Mouse (Mus musculus): ENCODE data around the gene Gucy2e. TPM values are rescaled to one million over a fixed set of nuclear protein-coding genes. Genes with fewer than 3 reads are reported as not detected.

Gucy2e gene
- polyA plus RNA-seq, 1 experiment from 2014 or later = 0.04 TPM

DNA sequence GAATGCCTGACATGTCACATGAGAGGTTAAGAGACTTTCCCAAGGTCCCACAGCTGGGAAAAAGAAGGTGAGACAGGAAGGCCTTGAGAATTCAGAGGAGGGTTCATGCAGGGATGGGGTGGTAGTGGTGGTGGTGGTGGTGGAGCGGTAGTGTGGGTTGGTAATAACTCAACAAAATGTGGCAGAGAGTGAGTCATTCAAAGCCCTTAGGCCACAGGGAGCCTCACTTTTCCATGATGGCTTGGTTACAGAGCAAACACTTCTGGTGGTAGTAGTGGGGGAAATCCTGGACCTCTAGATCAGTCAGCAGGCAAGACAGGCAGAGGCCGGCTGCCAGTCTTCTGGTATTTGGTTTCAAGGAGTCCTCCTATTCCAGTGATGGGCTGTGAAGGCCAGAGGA lies 64.2 kb downstream of the Gucy2e start:
- no peak for ATAC-seq (ENCODE audit: low FRiP score, low TSS enrichment)
- H3K4me2 ChIP-seq (replicated peaks; ENCODE audit: low read depth) = no peak overlapping the region
- H3K36me3 ChIP-seq (ENCODE audit: control insufficient read depth, insufficient read depth, low read length) = no peaks in the 10 kb centered on the region
- H3K9ac ChIP-seq (ENCODE audit: low read length) = no peak overlapping the region
- H3K27me3 ChIP-seq (ENCODE audit: control insufficient read depth, insufficient read depth, low read length) = no peaks in the 10 kb centered on the region
- no peak for DNase-seq (ENCODE audit: low spot score)
- WGBS = 80% methylated on average over 2 of the region's 2 CpGs
- H3K27ac ChIP-seq (replicated peaks) = no peak overlapping the region
- no peak overlapping the region for H3K4me3 ChIP-seq (ENCODE audit: low read depth, low read length)
- H3K4me1 ChIP-seq (replicated peaks; ENCODE audit: control insufficient read depth, insufficient read depth) = no peaks in the 10 kb centered on the region
- no peaks in the 10 kb centered on the region for H3K9me3 ChIP-seq (ENCODE audit: control insufficient read depth, low read length)
- TF ChIP-seq EP300 (optimal IDR thresholded peaks at IDR 0.05) = no peak
- no peak for TF ChIP-seq CTCF (IDR thresholded peaks at IDR 0.05; ENCODE audit: low read depth)

DNA sequence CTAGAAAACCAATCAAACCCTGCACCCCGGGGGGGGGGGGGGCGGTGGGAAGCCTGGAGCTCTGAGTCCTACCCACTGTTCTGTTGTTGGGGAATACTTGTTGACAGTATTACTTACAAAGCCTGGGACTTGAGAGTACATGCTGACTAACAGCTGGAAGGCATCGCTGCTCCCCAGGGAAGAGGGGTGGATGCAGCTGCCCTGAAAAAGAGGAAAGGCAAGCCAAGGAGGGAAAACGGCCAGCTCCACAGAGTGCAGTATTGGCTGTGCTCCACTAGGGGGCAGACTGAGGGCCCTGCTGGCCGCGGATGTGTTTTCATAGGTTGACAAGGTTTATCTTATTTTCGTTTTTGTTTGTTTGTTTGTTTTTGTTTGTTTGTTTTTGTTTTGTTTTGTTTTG lies 65.2 kb downstream of the Gucy2e start:
- no peak overlapping the region for H3K27ac ChIP-seq (replicated peaks)
- H3K9me3 ChIP-seq (ENCODE audit: control insufficient read depth, low read length) = no peaks in the 10 kb centered on the region
- WGBS = 26% methylated on average over 7 of the region's 7 CpGs
- DNase-seq (ENCODE audit: low spot score) = peak; percentile 45
- ATAC-seq (ENCODE audit: low FRiP score, low TSS enrichment) = no peak; the same call in 1 of the 2 replicates
- H3K36me3 ChIP-seq (ENCODE audit: control insufficient read depth, insufficient read depth, low read length) = no peaks in the 10 kb centered on the region
- TF ChIP-seq CTCF (IDR thresholded peaks at IDR 0.05; ENCODE audit: low read depth) = peak; percentile 88
- no peak for TF ChIP-seq EP300 (optimal IDR thresholded peaks at IDR 0.05)
- H3K4me3 ChIP-seq (ENCODE audit: low read depth, low read length) = no peak overlapping the region
- H3K4me1 ChIP-seq (replicated peaks; ENCODE audit: control insufficient read depth, insufficient read depth) = no peaks in the 10 kb centered on the region
- H3K27me3 ChIP-seq (ENCODE audit: control insufficient read depth, insufficient read depth, low read length) = no peaks in the 10 kb centered on the region
- no peak overlapping the region for H3K4me2 ChIP-seq (replicated peaks; ENCODE audit: low read depth)
- no peak overlapping the region for H3K9ac ChIP-seq (ENCODE audit: low read length)

- H3K27me3 ChIP-seq (ENCODE audit: control insufficient read depth, insufficient read depth, low read length) = no peaks in the 10 kb centered on the region
- no peak overlapping the region for H3K4me2 ChIP-seq (replicated peaks; ENCODE audit: low read depth)
- H3K27ac ChIP-seq (replicated peaks) = no peak overlapping the region
- H3K36me3 ChIP-seq (ENCODE audit: control insufficient read depth, insufficient read depth, low read length) = no peaks in the 10 kb centered on the region
- WGBS = 80% methylated on average over 12 of the region's 12 CpGs
- no peaks in the 10 kb centered on the region for H3K4me1 ChIP-seq (replicated peaks; ENCODE audit: control insufficient read depth, insufficient read depth)
- DNase-seq (ENCODE audit: low spot score) (no peak), ATAC-seq (ENCODE audit: low FRiP score, low TSS enrichment) (no peak)
- TF ChIP-seq CTCF (IDR thresholded peaks at IDR 0.05; ENCODE audit: low read depth) = no peak
- H3K9ac ChIP-seq (ENCODE audit: low read length) = no peak overlapping the region
- no peak overlapping the region for H3K4me3 ChIP-seq (ENCODE audit: low read depth, low read length)
- no peaks in the 10 kb centered on the region for H3K9me3 ChIP-seq (ENCODE audit: control insufficient read depth, low read length)
These were observed 67.5 kb downstream of the Gucy2e start for GRCm38 (mm10) chr11:69169313-69169712.

Other genes starting within 250 kb of the Gucy2e start
- 7.4 and 8.0 TPM in 2 replicates for gene Pfas, start 228.6 kb downstream of the Gucy2e start, polyA plus RNA-seq (2015; fragmentation: Nextera tagmentation; extraction: Ambion mirVana)
- gene Ctc1, start 221.1 kb downstream of the Gucy2e start, polyA plus RNA-seq (2015; fragmentation: Nextera tagmentation; extraction: Ambion mirVana) = 11.1 and 11.5 TPM in 2 replicates
- gene Aurkb, start 191.4 kb downstream of the Gucy2e start, polyA plus RNA-seq (2015; fragmentation: Nextera tagmentation; extraction: Ambion mirVana) = 24.7 and 34.0 TPM in 2 replicates
- 14.6 and 16.7 TPM in 2 replicates for gene Borcs6, start 177.3 kb downstream of the Gucy2e start, polyA plus RNA-seq (2015; fragmentation: Nextera tagmentation; extraction: Ambion mirVana)
- gene Tmem107, start 166.2 kb downstream of the Gucy2e start, polyA plus RNA-seq (2015; fragmentation: Nextera tagmentation; extraction: Ambion mirVana) = 28.4 and 30.8 TPM in 2 replicates
- gene Vamp2, start 148.5 kb downstream of the Gucy2e start, polyA plus RNA-seq (2015; fragmentation: Nextera tagmentation; extraction: Ambion mirVana) = 43.0 and 53.7 TPM in 2 replicates
- gene Per1, start 141.8 kb downstream of the Gucy2e start, polyA plus RNA-seq (2015; fragmentation: Nextera tagmentation; extraction: Ambion mirVana) = 7.7 and 13.1 TPM in 2 replicates
- 0.29 and 0.41 TPM in 2 replicates for gene Hes7, start 116.6 kb downstream of the Gucy2e start, polyA plus RNA-seq (2015; fragmentation: Nextera tagmentation; extraction: Ambion mirVana)
- 0.24 and 0.41 TPM in 2 replicates for gene 9130213A22Rik, start 114.4 kb downstream of the Gucy2e start, polyA plus RNA-seq (2015; fragmentation: Nextera tagmentation; extraction: Ambion mirVana)
- 20.2 and 22.5 TPM in 2 replicates for gene Aloxe3, start 111.1 kb downstream of the Gucy2e start, polyA plus RNA-seq (2015; fragmentation: Nextera tagmentation; extraction: Ambion mirVana)
- gene Alox12b, start 80.0 kb downstream of the Gucy2e start, polyA plus RNA-seq (2015; fragmentation: Nextera tagmentation; extraction: Ambion mirVana) = 80.5 and 91.8 TPM in 2 replicates
- gene Alox8, start 39.2 kb downstream of the Gucy2e start, polyA plus RNA-seq (2015; fragmentation: Nextera tagmentation; extraction: Ambion mirVana) = 1.2 and 1.3 TPM in 2 replicates
- gene Cntrob, start 86.7 kb upstream of the Gucy2e start, polyA plus RNA-seq (2015; fragmentation: Nextera tagmentation; extraction: Ambion mirVana) = 4.9 and 5.5 TPM in 2 replicates
- gene Trappc1, start 86.9 kb upstream of the Gucy2e start, polyA plus RNA-seq (2015; fragmentation: Nextera tagmentation; extraction: Ambion mirVana) = 119 and 123 TPM in 2 replicates
- gene Kcnab3, start 89.2 kb upstream of the Gucy2e start, polyA plus RNA-seq (2015; fragmentation: Nextera tagmentation; extraction: Ambion mirVana) = 0.87 and 1.1 TPM in 2 replicates
- gene Rnf227, start 103.4 kb upstream of the Gucy2e start, polyA plus RNA-seq (2015; fragmentation: Nextera tagmentation; extraction: Ambion mirVana) = 46.2 and 49.4 TPM in 2 replicates
- gene Chd3, start 132.4 kb upstream of the Gucy2e start, polyA plus RNA-seq (2015; fragmentation: Nextera tagmentation; extraction: Ambion mirVana) = 18.4 and 18.9 TPM in 2 replicates
- 153 and 170 TPM in 2 replicates for gene Naa38, start 158.5 kb upstream of the Gucy2e start, polyA plus RNA-seq (2015; fragmentation: Nextera tagmentation; extraction: Ambion mirVana)
- 9.1 and 9.5 TPM in 2 replicates for gene Cyb5d1, start 158.6 kb upstream of the Gucy2e start, polyA plus RNA-seq (2015; fragmentation: Nextera tagmentation; extraction: Ambion mirVana)
- gene Tmem88, start 161.2 kb upstream of the Gucy2e start, polyA plus RNA-seq (2015; fragmentation: Nextera tagmentation; extraction: Ambion mirVana) = 14.9 and 17.8 TPM in 2 replicates
- gene Kdm6b, start 176.6 kb upstream of the Gucy2e start, polyA plus RNA-seq (2015; fragmentation: Nextera tagmentation; extraction: Ambion mirVana) = 12.9 and 13.1 TPM in 2 replicates

All from stomach, postnatal 0 days (tissue).